ENCODE assay signal across 28 mouse cellular contexts in genomic region chr17:87739835-87740234, GRCm38 (mm10). TPM values are rescaled to one million over a fixed set of nuclear protein-coding genes. Genes with fewer than 3 reads are reported as not detected.
A peak's percentile ranks its signal among the peaks of the same experiment; 100 is the strongest.
DNase-seq lines count a peak whose midpoint lies in the region; ATAC-seq and TF ChIP-seq lines count a peak whose summit lies in the region.
"Had no signal": no experiment of that assay in that cellular context is flagged by ENCODE, and none has a peak within 500 bp of the region (broad histone marks: within the 10 kb centered on the region; RNA-seq: fewer than 3 reads in every experiment).

No protein-coding gene starts in this region.

- in situ Hi-C loops in CH12.LX (cut with MboI; ENCODE audit: low pct_ligation_motif_present, low pct_unique_long_range_greater_than_20kb, low sequenced_read_pairs): no loop called here

- DNase-seq in layer of hippocampus, adult 2 months (ENCODE audit: low spot score in 2 of 2): no peak
- DNase-seq in layer of hippocampus, postnatal 10 days (ENCODE audit: low spot score in 2 of 2): no peak
- DNase-seq in CH12.LX (ENCODE audit: extremely low read depth) (no peak), ZHBTc4 (ENCODE audit: low read depth, low spot score) (peak; percentile 61)
- DNase-seq in heart, adult 18-20 months: no peak
- DNase-seq: B cell, adult 2 months; cerebellum, adult 8-10 months; gastrocnemius, postnatal 25 days; heart, postnatal 4 days; kidney, adult 9 months; kidney, postnatal 14 days; layer of hippocampus, postnatal 36 days; liver, embryonic 13.5 days; right cerebral cortex, adult 18-20 months; right cerebral cortex, postnatal 4 days; thymus, postnatal 25 days had no signal

- TF ChIP-seq CTCF in layer of hippocampus, adult 2 months (conservative IDR thresholded peaks at IDR 0.05): peak; percentile 68
- peak in 1 of 2 experiments; percentile 13; a peak in 1 of 4 replicates for TF ChIP-seq CTCF in CH12.LX (conservative IDR thresholded peaks at IDR 0.05 in 1 of 2, IDR thresholded peaks at IDR 0.05 in 1 of 2; ENCODE audit: low read depth in 2 of 2, low read length in 2 of 2)
- TF ChIP-seq CTCF in ES-Bruce4 (IDR thresholded peaks at IDR 0.05; ENCODE audit: low read depth, low read length): peak; percentile 13

- no peak for TF ChIP-seq RAD21 in CH12.LX (IDR thresholded peaks at IDR 0.05; ENCODE audit: low read depth, low read length)

- H3K4me1 ChIP-seq in CH12.LX (ENCODE audit: control insufficient read depth in 1 of 2, insufficient read depth in 2 of 2) (peaks cover 0 to 20% of the 10 kb centered on the region in 2 experiments; a peak in 2 of 4 replicates), ES-Bruce4 (ENCODE audit: control insufficient read depth, insufficient read depth, low read length) (no peaks in the 10 kb centered on the region)
- peaks cover 18% of the 10 kb centered on the region for H3K4me1 ChIP-seq in forebrain, embryonic 12.5 days
- H3K4me1 ChIP-seq: heart, embryonic 10.5 days; liver, embryonic 13.5 days; lung, embryonic 15.5 days; neural tube, embryonic 15.5 days had no signal

- H3K4me3 ChIP-seq in layer of hippocampus, adult 2 months: no peak overlapping the region
- H3K4me3 ChIP-seq in CH12.LX (replicated peaks in 1 of 3; ENCODE audit: low read depth in 2 of 3, low read length in 2 of 3, poor library complexity in 1 of 3): no peak overlapping the region
- no peak overlapping the region for H3K4me3 ChIP-seq in ES-Bruce4 (ENCODE audit: low read depth, low read length)
- no peak overlapping the region for H3K4me3 ChIP-seq in forebrain, embryonic 12.5 days (replicated peaks)
- H3K4me3 ChIP-seq: embryonic facial prominence, embryonic 10.5 days; heart, embryonic 10.5 days; limb, embryonic 13.5 days; liver, embryonic 13.5 days; lung, embryonic 15.5 days; midbrain, embryonic 10.5 days; neural tube, embryonic 15.5 days had no signal

- H3K9me3 ChIP-seq in CH12.LX (replicated peaks; ENCODE audit: low read length): no peaks in the 10 kb centered on the region
- peaks cover 6% of the 10 kb centered on the region for H3K9me3 ChIP-seq in ES-Bruce4 (replicated peaks; ENCODE audit: control insufficient read depth, insufficient read depth, low read length, poor library complexity, severe bottlenecking)
- no peaks in the 10 kb centered on the region for H3K9me3 ChIP-seq in forebrain, embryonic 12.5 days
- H3K9me3 ChIP-seq: embryonic facial prominence, embryonic 10.5 days; heart, embryonic 10.5 days; limb, embryonic 13.5 days; liver, embryonic 13.5 days; lung, embryonic 15.5 days; midbrain, embryonic 10.5 days; neural tube, embryonic 15.5 days had no signal

- no peak overlapping the region for H3K9ac ChIP-seq in CH12.LX (ENCODE audit: insufficient read depth, low read depth)
- no peak overlapping the region for H3K9ac ChIP-seq in ES-Bruce4 (ENCODE audit: low read depth, poor library complexity, severe bottlenecking)
- H3K9ac ChIP-seq in forebrain, embryonic 12.5 days: no peak overlapping the region
- H3K9ac ChIP-seq: hindbrain, embryonic 14.5 days; limb, embryonic 13.5 days; liver, embryonic 13.5 days; lung, embryonic 15.5 days; neural tube, embryonic 15.5 days had no signal

- no peak overlapping the region for H3K27ac ChIP-seq in layer of hippocampus, adult 2 months
- H3K27ac ChIP-seq in CH12.LX (ENCODE audit: insufficient read depth, low read depth): no peak overlapping the region
- no peak overlapping the region for H3K27ac ChIP-seq in ES-Bruce4 (ENCODE audit: insufficient read depth, low read length)
- no peak overlapping the region for H3K27ac ChIP-seq in forebrain, embryonic 12.5 days
- H3K27ac ChIP-seq: embryonic facial prominence, embryonic 10.5 days; heart, embryonic 10.5 days; hindbrain, embryonic 14.5 days; limb, embryonic 13.5 days; liver, embryonic 13.5 days; lung, embryonic 15.5 days; midbrain, embryonic 10.5 days; neural tube, embryonic 15.5 days had no signal

- 46% methylated on average over 1 of the region's 1 CpGs for WGBS in forebrain, embryonic 12.5 days

- TF ChIP-seq EP300 in CH12.LX (IDR thresholded peaks at IDR 0.05; ENCODE audit: low read length) (no peak), ES-Bruce4 (IDR thresholded peaks at IDR 0.05; ENCODE audit: insufficient read depth, low read depth, low read length) (no peak)

- ATAC-seq in forebrain, embryonic 12.5 days (ENCODE audit: low FRiP score): no peak
- ATAC-seq: intestine, embryonic 16.5 days had no signal

- H3K4me2 ChIP-seq in CH12.LX (ENCODE audit: insufficient read depth, low read depth, poor library complexity, severe bottlenecking): no peak overlapping the region
- H3K4me2 ChIP-seq in forebrain, embryonic 12.5 days: no peak overlapping the region
- H3K4me2 ChIP-seq: hindbrain, embryonic 14.5 days; limb, embryonic 13.5 days; liver, embryonic 13.5 days; lung, embryonic 15.5 days; neural tube, embryonic 15.5 days had no signal

- no peaks in the 10 kb centered on the region for H3K79me2 ChIP-seq in CH12.LX (replicated peaks; ENCODE audit: control insufficient read depth, extremely low read depth, insufficient read depth, poor library complexity, severe bottlenecking)

- H3K27me3 ChIP-seq in CH12.LX (replicated peaks) (no peaks in the 10 kb centered on the region), ES-Bruce4 (ENCODE audit: control insufficient read depth, insufficient read depth, low read length, poor library complexity, severe bottlenecking) (no peaks in the 10 kb centered on the region)
- H3K27me3 ChIP-seq in forebrain, embryonic 12.5 days: peaks cover 24% of the 10 kb centered on the region

- TF ChIP-seq POLR2A in CH12.LX (IDR thresholded peaks at IDR 0.05; ENCODE audit: low read depth, low read length) (no peak), ES-Bruce4 (IDR thresholded peaks at IDR 0.05; ENCODE audit: insufficient read depth, low read length) (no peak)

- H3K36me3 ChIP-seq in CH12.LX (replicated peaks in 1 of 2; ENCODE audit: control insufficient read depth in 1 of 2, insufficient read depth in 1 of 2, low read length in 1 of 2) (no peaks in the 10 kb centered on the region), ES-Bruce4 (ENCODE audit: control insufficient read depth, insufficient read depth, low read length, poor library complexity, severe bottlenecking) (no peaks in the 10 kb centered on the region)
- no peaks in the 10 kb centered on the region for H3K36me3 ChIP-seq in forebrain, embryonic 12.5 days (replicated peaks)
- H3K36me3 ChIP-seq: embryonic facial prominence, embryonic 10.5 days; heart, embryonic 10.5 days; limb, embryonic 13.5 days; liver, embryonic 13.5 days; lung, embryonic 15.5 days; midbrain, embryonic 10.5 days; neural tube, embryonic 15.5 days had no signal

- dilution Hi-C loops in CH12.LX (cut with MboI; ENCODE audit: extremely low pct_ligation_motif_present, extremely low pct_unique_long_range_greater_than_20kb, low sequenced_read_pairs): no loop called here

TF ChIP-seq in CH12.LX, 34 proteins besides CTCF, POLR2A, EP300 and RAD21:
- TF ChIP-seq BHLHE40 (IDR thresholded peaks at IDR 0.05; ENCODE audit: low read depth, low read length) (no peak), SMC3 (IDR thresholded peaks at IDR 0.05; ENCODE audit: low read depth, low read length) (peak; percentile 9; the same call in 1 of the 2 replicates)

RNA-seq across cellular contexts. Expression of gene Kcnk12, which starts 58.0 kb away (rescaled TPM):
- total RNA-seq in layer of hippocampus, adult 2 months (2021): 10 to 100 TPM; 22.8 to 23.2 TPM
- total RNA-seq in layer of hippocampus, postnatal 10 days (2021): 10 to 100 TPM; 21.0 to 23.1 TPM
- total RNA-seq in CH12.LX (2012; rRNA removed) (not detected in 2 replicates), CH12.LX (2014; rRNA removed) (not detected in 2 replicates)
- polyA plus RNA-seq in CH12.LX (2012; ENCODE audit: insufficient read length, low read depth) (not detected in 2 replicates), ES-Bruce4 (2011; ENCODE audit: insufficient read depth, insufficient read length, low read depth, missing spikeins) (0.33 TPM in 1 of 2 replicates, not detected in the other)
- polyA plus RNA-seq in forebrain, embryonic 12.5 days (2016; fragmentation: Nextera tagmentation; extraction: Ambion mirVana): 0.09 and 0.26 TPM in 2 replicates
- not detected for total RNA-seq in heart, adult 18-20 months (2021)
- total RNA-seq: gastrocnemius, postnatal 25 days had no signal
- polyA plus RNA-seq: heart, embryonic 16.5 days; intestine, embryonic 16.5 days; limb, embryonic 13.5 days; stomach, embryonic 14.5 days had no signal

Comparison
In these comparisons a context has a peak if more than half of its experiments do, and no peak if none do; other contexts are left out.
1. RNA of gene Kcnk12, which starts 58.0 kb away (total RNA-seq): 22.8 to 23.2 TPM in layer of hippocampus, adult 2 months and 21.0 to 23.1 TPM in layer of hippocampus, postnatal 10 days; not detected in heart, adult 18-20 months and not detected in CH12.LX; every median in the first group is over 10 times any median in the second.